Mouse (Mus musculus) CH12.LX (cell line): ENCODE data around the gene Smcr8. TPM values are rescaled to one million over a fixed set of nuclear protein-coding genes. Genes with fewer than 3 reads are reported as not detected.

ENCODE experiments used
- DNase-seq: peaks from one replicate; pipeline ENCODE4 v3.0.0-alpha.2; 2013; ENCODE audit errors: extremely low read depth
- H3K27ac ChIP-seq: 2 replicates; pipeline ENCODE4 v1.5.1; 2012; ENCODE audit warnings: low read depth, mild to moderate bottlenecking, control low read depth, moderate library complexity; ENCODE audit not compliant: insufficient read depth
- H3K27me3 ChIP-seq: replicated peaks from 2 replicates; pipeline ENCODE3; 2012; ENCODE audit warnings: inconsistent platforms
- H3K36me3 ChIP-seq, 2 experiments: replicated peaks in 1 of 2; 2 replicates each; pipeline versions ENCODE3 to v1.6.1; 2012; ENCODE audit warnings: inconsistent platforms in 1 of 2, low read length in 1 of 2, mild to moderate bottlenecking in 1 of 2, mixed read lengths in 1 of 2, moderate library complexity in 1 of 2; ENCODE audit not compliant: control insufficient read depth in 1 of 2, insufficient read depth in 1 of 2
- H3K4me1 ChIP-seq, 2 experiments: 2 replicates each; pipeline ENCODE4 v1.6.1; 2012; ENCODE audit warnings: inconsistent platforms in 1 of 2, moderate library complexity in 1 of 2; ENCODE audit not compliant: insufficient read depth in 2 of 2, control insufficient read depth in 1 of 2
- H3K4me2 ChIP-seq: 2 replicates; pipeline ENCODE4 v1.6.1; 2012; ENCODE audit warnings: low read depth, mild to moderate bottlenecking, control low read depth; ENCODE audit not compliant: poor library complexity, insufficient read depth, severe bottlenecking
- H3K4me3 ChIP-seq, 3 experiments: fragments of 150-350 bp in 1 of 3; sonication (generic) in 1 of 3; replicated peaks in 1 of 3; 2 replicates each; pipeline versions ENCODE3 to v1.5.1; 2011 to 2012; ENCODE audit warnings: low read depth in 2 of 3, low read length in 2 of 3, mild to moderate bottlenecking in 2 of 3, moderate library complexity in 2 of 3, control low read depth in 1 of 3, improper control_type of control experiment in 1 of 3, inconsistent platforms in 1 of 3, mixed read lengths in 1 of 3; ENCODE audit not compliant: poor library complexity in 1 of 3
- H3K79me2 ChIP-seq: replicated peaks from 2 replicates; pipeline ENCODE4 v1.6.1; 2012; ENCODE audit warnings: mild to moderate bottlenecking, moderate library complexity; ENCODE audit not compliant: control insufficient read depth, poor library complexity, insufficient read depth, severe bottlenecking; ENCODE audit errors: extremely low read depth
- H3K9ac ChIP-seq: 2 replicates; pipeline ENCODE4 v1.6.1; 2012; ENCODE audit warnings: low read depth, mild to moderate bottlenecking, control low read depth, moderate library complexity; ENCODE audit not compliant: insufficient read depth
- H3K9me3 ChIP-seq: replicated peaks from 2 replicates; pipeline ENCODE3; 2012; ENCODE audit warnings: low read length, inconsistent platforms, mixed read lengths
- CHD1 ChIP-seq: IDR thresholded peaks from 2 replicates; pipeline ENCODE4 v1.6.1; 2012; ENCODE audit warnings: low read depth, low read length, improper control_type of control experiment, inconsistent platforms
- EP300 ChIP-seq: IDR thresholded peaks from 2 replicates; pipeline ENCODE4 v1.6.1; 2011; ENCODE audit warnings: low read length, improper control_type of control experiment
- ETS1 ChIP-seq: conservative IDR thresholded peaks from 2 replicates; pipeline ENCODE4 v1.6.1; 2012; ENCODE audit warnings: low read depth, mild to moderate bottlenecking, inconsistent platforms, low read length, improper control_type of control experiment, moderate library complexity
- GABPA ChIP-seq: IDR thresholded peaks from 2 replicates; pipeline ENCODE4 v1.6.1; 2012; ENCODE audit warnings: low read depth, low read length, improper control_type of control experiment, inconsistent platforms; ENCODE audit not compliant: insufficient replicate concordance
- HCFC1 ChIP-seq: IDR thresholded peaks from 2 replicates; pipeline ENCODE4 v1.6.1; 2012; ENCODE audit warnings: low read depth, mild to moderate bottlenecking, inconsistent platforms, low read length, improper control_type of control experiment
- IRF4 ChIP-seq: IDR thresholded peaks from 2 replicates; pipeline ENCODE4 v1.6.1; 2014; ENCODE audit warnings: low read depth, mild to moderate bottlenecking, inconsistent platforms, low read length, improper control_type of control experiment
- MAFK ChIP-seq: IDR thresholded peaks from 2 replicates; pipeline ENCODE4 v1.6.1; 2011; ENCODE audit warnings: low read length, improper control_type of control experiment; ENCODE audit not compliant: insufficient replicate concordance
- MAX ChIP-seq: IDR thresholded peaks from 2 replicates; pipeline ENCODE4 v1.6.1; 2011; ENCODE audit warnings: low read length, improper control_type of control experiment
- MXI1 ChIP-seq: IDR thresholded peaks from 2 replicates; pipeline ENCODE4 v1.6.1; 2011; ENCODE audit warnings: mild to moderate bottlenecking, low read depth, low read length, improper control_type of control experiment
- POLR2A ChIP-seq: IDR thresholded peaks from 2 replicates; pipeline ENCODE4 v1.6.1; 2011; ENCODE audit warnings: low read depth, mild to moderate bottlenecking, improper control_type of control experiment, low read length
- RAD21 ChIP-seq: IDR thresholded peaks from 2 replicates; pipeline ENCODE4 v1.6.1; 2011; ENCODE audit warnings: low read depth, mild to moderate bottlenecking, low read length, improper control_type of control experiment, moderate library complexity
- SMC3 ChIP-seq: IDR thresholded peaks from 2 replicates; pipeline ENCODE4 v1.6.1; 2011; ENCODE audit warnings: low read depth, low read length, improper control_type of control experiment
- TCF12 ChIP-seq: IDR thresholded peaks from 2 replicates; pipeline ENCODE4 v1.6.1; 2014; ENCODE audit warnings: low read depth, mild to moderate bottlenecking, inconsistent platforms, low read length, improper control_type of control experiment
- USF1 ChIP-seq: IDR thresholded peaks from 2 replicates; pipeline ENCODE4 v1.6.1; 2014; ENCODE audit warnings: low read depth, mild to moderate bottlenecking, inconsistent platforms, low read length, improper control_type of control experiment
- USF2 ChIP-seq: conservative IDR thresholded peaks from 2 replicates; pipeline ENCODE4 v1.6.1; 2011; ENCODE audit warnings: low read depth, low read length, improper control_type of control experiment
- ZC3H11A ChIP-seq: IDR thresholded peaks from 2 replicates; pipeline ENCODE4 v1.6.1; 2012; ENCODE audit warnings: low read depth, mild to moderate bottlenecking, inconsistent platforms, low read length, improper control_type of control experiment
- ZKSCAN1 ChIP-seq: IDR thresholded peaks from 2 replicates; pipeline ENCODE4 v1.6.1; 2012; ENCODE audit warnings: low read depth, inconsistent platforms, low read length, improper control_type of control experiment, borderline replicate concordance
- ZNF384 ChIP-seq: IDR thresholded peaks from 2 replicates; pipeline ENCODE4 v1.6.1; 2012; ENCODE audit warnings: low read depth, low read length, improper control_type of control experiment, inconsistent platforms
- dilution Hi-C: fragments of 300-500 bp; cut with MboI; formaldehyde crosslinking; loops from 2 replicates; pipeline ENCODE4 v1.14.3; 2020; ENCODE audit warnings: low sequenced_read_pairs; ENCODE audit not compliant: extremely low pct_unique_long_range_greater_than_20kb, extremely low pct_ligation_motif_present
- in situ Hi-C: fragments of 300-500 bp; cut with MboI; formaldehyde crosslinking; loops from 3 replicates; pipeline ENCODE4 v1.14.3; 2019; ENCODE audit warnings: low sequenced_read_pairs, low pct_ligation_motif_present, low pct_unique_long_range_greater_than_20kb, mixed read lengths
- polyA plus RNA-seq: library from polyadenylated mRNA; unstranded; fragments of >175 nt; gene quantifications from 2 replicates; pipeline ENCODE4 v1.2.1, GENCODE M21; 2012; ENCODE audit warnings: low read depth; ENCODE audit not compliant: insufficient read length
- total RNA-seq, 2 experiments: library from RNA; depleted of rRNA; stranded (reverse); fragments of 300-350 nt in 1 of 2; fragments of >200 nt in 1 of 2; gene quantifications; 2 replicates each; pipeline ENCODE4 v1.2.3; 2012 to 2014

Gene Smcr8
- total and polyA plus RNA-seq, 3 experiments: 11.0 to 27.5 (median 22.4) TPM

DNA sequence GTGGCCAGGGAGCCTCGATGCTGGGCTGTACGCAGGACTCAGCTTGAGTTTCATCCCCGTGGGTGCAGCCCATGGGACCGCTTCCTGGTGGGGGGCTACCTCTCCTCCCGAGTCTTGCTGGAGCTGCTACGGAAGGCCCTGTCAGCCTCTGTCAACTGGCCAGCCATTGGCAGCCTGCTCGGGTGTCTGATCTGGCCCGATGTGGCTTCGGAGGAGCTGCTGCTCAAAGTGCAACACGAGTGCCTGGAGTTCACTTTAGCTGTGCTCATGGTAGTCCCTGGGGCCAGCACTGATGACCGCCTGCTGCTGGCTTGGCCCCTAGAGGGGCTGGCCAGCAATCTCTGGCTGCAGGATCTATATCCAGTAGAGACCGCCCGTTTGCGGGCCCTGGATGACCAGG lies 46.1 kb upstream of the Smcr8 start:
- Histone ChIP-seq H3K27ac (no peak overlapping the region), H3K4me1 (peaks cover 12 to 49% of the 10 kb centered on the region in 2 experiments), H3K27me3 (no peaks in the 10 kb centered on the region)
- in situ Hi-C loops: no loop called here
- TF ChIP-seq MAX (no peak), ZC3H11A (no peak), EP300 (no peak), IRF4 (no peak), POLR2A (no peak), MXI1 (no peak), CHD1 (no peak), ETS1 (no peak)
- TF ChIP-seq, all 38 proteins: peak for 0
- Histone ChIP-seq H3K9me3 (no peaks in the 10 kb centered on the region), H3K9ac (no peak overlapping the region), H3K4me2 (no peak overlapping the region), H3K4me3 (no peak overlapping the region), H3K36me3 (peaks cover 26 to 55% of the 10 kb centered on the region in 2 experiments), H3K79me2 (peaks cover 1% of the 10 kb centered on the region; the same call in 1 of the 2 replicates)
- no peak for DNase-seq
- dilution Hi-C loops: no loop called here

GRCm38 (mm10) chr11:60734206-60734605 lies 43.1 kb upstream of the Smcr8 start:
- H3K4me2 ChIP-seq: no peak overlapping the region
- DNase-seq: no peak
- no peak overlapping the region for H3K9ac ChIP-seq
- peaks cover 5% of the 10 kb centered on the region for H3K9me3 ChIP-seq
- no peaks in the 10 kb centered on the region for H3K27me3 ChIP-seq
- dilution Hi-C loops (no loop called here), in situ Hi-C loops (no loop called here)
- H3K4me3 ChIP-seq: no peak overlapping the region
- H3K36me3 ChIP-seq: peaks cover 35 to 75% of the 10 kb centered on the region in 2 experiments
- H3K27ac ChIP-seq: no peak overlapping the region
- TF ChIP-seq RAD21 (no peak), MAFK (no peak), ZNF384 (no peak), ZKSCAN1 (no peak), USF1 (no peak), HCFC1 (no peak), TCF12 (no peak), GABPA (no peak), MXI1 (no peak), EP300 (no peak), SMC3 (no peak), USF2 (no peak)
- no peaks in the 10 kb centered on the region for H3K79me2 ChIP-seq
- H3K4me1 ChIP-seq: peaks cover 9 to 35% of the 10 kb centered on the region in 2 experiments
